Mouse (Mus musculus): ENCODE results near the gene Pias4. TPM values are rescaled to one million over a fixed set of nuclear protein-coding genes. Genes with fewer than 3 reads are reported as not detected.

Gene Pias4
- polyA plus RNA-seq, 1 experiment from 2014 or later = 35.7 TPM

- Histone ChIP-seq H3K27ac (replicated peaks) (peak overlapping the region; percentile 96), H3K4me1 (peaks cover 73% of the 10 kb centered on the region), H3K9ac (peak overlapping the region; percentile 73), H3K4me2 (peak overlapping the region; percentile 15; the same call in 1 of the 2 replicates), H3K27me3 (replicated peaks) (peaks cover 41% of the 10 kb centered on the region), H3K9me3 (no peaks in the 10 kb centered on the region), H3K36me3 (no peaks in the 10 kb centered on the region), H3K4me3 (no peak overlapping the region)
- no peak for ATAC-seq (ENCODE audit: extremely low read depth, insufficient number of reproducible peaks, low FRiP score, low TSS enrichment)
- 75% methylated on average over 6 of the region's 6 CpGs for WGBS
These were observed 31.3 kb upstream of the Pias4 start for GRCm38 (mm10) chr10:81198990-81199389.

DNA sequence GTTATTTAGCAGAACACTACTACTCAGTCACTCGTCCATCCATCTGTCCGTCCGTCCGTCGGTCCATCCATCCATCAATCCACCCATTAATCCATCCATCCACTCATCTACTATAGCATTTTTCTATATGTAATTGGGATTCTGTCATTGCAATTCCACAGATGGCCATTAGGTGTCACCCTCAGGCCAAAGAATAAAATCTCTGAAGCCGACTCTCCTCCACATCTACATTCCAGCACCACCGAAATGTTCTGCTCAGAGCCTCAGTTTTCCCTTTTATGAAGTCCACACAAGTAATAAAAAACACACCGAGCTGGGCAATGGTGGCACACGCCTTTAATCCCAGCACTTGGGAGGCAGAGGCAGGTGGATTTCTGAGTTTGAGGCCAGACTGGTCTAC, 30.5 kb upstream of the Pias4 start:
- H3K36me3 ChIP-seq = no peaks in the 10 kb centered on the region
- H3K4me2 ChIP-seq = peak overlapping the region; percentile 75
- H3K27me3 ChIP-seq (replicated peaks) = peaks cover 44% of the 10 kb centered on the region
- 4% methylated on average over 9 of the region's 9 CpGs for WGBS
- peak overlapping the region; percentile 96 for H3K27ac ChIP-seq (replicated peaks)
- H3K9ac ChIP-seq = peak overlapping the region; percentile 73
- no peaks in the 10 kb centered on the region for H3K9me3 ChIP-seq
- no peak overlapping the region for H3K4me3 ChIP-seq
- ATAC-seq (ENCODE audit: extremely low read depth, insufficient number of reproducible peaks, low FRiP score, low TSS enrichment) = no peak
- peaks cover 71% of the 10 kb centered on the region for H3K4me1 ChIP-seq

DNA sequence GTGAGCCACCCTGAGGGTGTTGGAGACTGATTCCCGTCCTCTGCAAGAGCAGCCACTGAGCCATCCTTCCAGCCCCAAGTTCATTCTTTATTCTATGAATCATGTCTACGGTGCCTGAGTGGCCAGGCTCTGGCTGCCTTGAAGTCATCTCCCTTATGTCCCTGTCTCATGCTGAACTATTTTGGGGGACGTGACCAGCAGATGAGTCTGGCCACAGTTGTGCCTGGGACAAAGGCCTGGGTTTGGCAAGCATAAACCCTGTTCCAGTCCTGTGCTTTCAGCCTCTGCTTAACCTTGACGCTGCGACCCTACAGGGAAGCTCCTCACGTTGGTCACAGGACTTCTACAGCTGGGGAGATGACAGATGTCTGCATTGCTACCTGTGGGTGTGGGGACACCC, 29.6 kb upstream of the Pias4 start:
- Histone ChIP-seq H3K4me1 (peaks cover 68% of the 10 kb centered on the region), H3K9ac (peak overlapping the region; percentile 97), H3K4me3 (peak overlapping the region; percentile 58), H3K27ac (replicated peaks) (peak overlapping the region; percentile 99), H3K4me2 (peak overlapping the region; percentile 75), H3K9me3 (no peaks in the 10 kb centered on the region), H3K27me3 (replicated peaks) (peaks cover 44% of the 10 kb centered on the region), H3K36me3 (no peaks in the 10 kb centered on the region)
- no peak for ATAC-seq (ENCODE audit: extremely low read depth, insufficient number of reproducible peaks, low FRiP score, low TSS enrichment)
- WGBS = 20% methylated on average over 6 of the region's 6 CpGs

DNA sequence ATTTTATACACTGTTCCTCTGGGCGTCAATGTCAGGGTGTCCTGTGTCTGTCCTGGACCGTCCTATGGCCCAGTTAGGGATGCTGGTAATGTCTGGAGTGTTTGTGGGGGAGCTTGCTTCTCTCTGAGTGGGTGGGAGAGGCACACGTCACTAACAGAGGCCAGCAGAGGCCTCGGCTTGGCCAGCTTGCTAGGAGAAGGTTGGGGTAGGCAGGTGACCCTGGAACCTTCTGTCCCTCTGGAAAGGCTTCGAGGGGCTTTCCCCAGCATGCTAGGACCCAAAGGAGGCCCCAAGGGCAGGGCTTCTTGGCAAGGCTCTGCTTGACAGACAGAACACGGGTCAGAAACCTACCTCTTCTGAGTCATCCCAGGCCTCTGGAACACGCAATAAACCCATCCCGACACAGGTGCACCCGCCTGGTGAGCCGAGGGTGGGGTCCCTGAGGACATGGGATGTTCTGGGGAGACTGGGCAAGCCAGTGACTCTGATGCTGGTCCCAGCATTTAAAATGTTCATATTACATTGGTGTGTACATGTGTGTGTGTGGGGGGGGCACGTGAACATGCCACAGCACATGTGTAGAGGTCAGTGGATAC, 28.8 kb upstream of the Pias4 start:
- Histone ChIP-seq H3K4me3 (peak overlapping the region; percentile 58), H3K4me1 (peaks cover 69% of the 10 kb centered on the region)
- no peak for ATAC-seq (ENCODE audit: extremely low read depth, insufficient number of reproducible peaks, low FRiP score, low TSS enrichment)

GRCm38 (mm10) chr10:81195300-81195699, 27.6 kb upstream of the Pias4 start:
- Histone ChIP-seq H3K9me3 (no peaks in the 10 kb centered on the region), H3K9ac (peak overlapping the region; percentile 97), H3K36me3 (peaks cover 15% of the 10 kb centered on the region), H3K27me3 (replicated peaks) (peaks cover 44% of the 10 kb centered on the region), H3K4me1 (peaks cover 69% of the 10 kb centered on the region), H3K4me3 (peak overlapping the region; percentile 58), H3K4me2 (peak overlapping the region; percentile 75), H3K27ac (replicated peaks) (peak overlapping the region; percentile 99)
- ATAC-seq (ENCODE audit: extremely low read depth, insufficient number of reproducible peaks, low FRiP score, low TSS enrichment) = no peak
- 34% methylated on average over 4 of the region's 4 CpGs for WGBS

More for the DNA sequence above, 28.8 kb upstream of the Pias4 start:
- peak overlapping the region; percentile 99 for H3K27ac ChIP-seq (replicated peaks)
- no peaks in the 10 kb centered on the region for H3K9me3 ChIP-seq
- H3K27me3 ChIP-seq (replicated peaks) = peaks cover 44% of the 10 kb centered on the region
- H3K9ac ChIP-seq = peak overlapping the region; percentile 97
- H3K36me3 ChIP-seq = 0 out of 2 replicates have a peak, but pooled peaks cover 2% of the 10 kb centered on the region
- peak overlapping the region; percentile 75 for H3K4me2 ChIP-seq
- WGBS = 45% methylated on average over 11 of the region's 11 CpGs

DNA sequence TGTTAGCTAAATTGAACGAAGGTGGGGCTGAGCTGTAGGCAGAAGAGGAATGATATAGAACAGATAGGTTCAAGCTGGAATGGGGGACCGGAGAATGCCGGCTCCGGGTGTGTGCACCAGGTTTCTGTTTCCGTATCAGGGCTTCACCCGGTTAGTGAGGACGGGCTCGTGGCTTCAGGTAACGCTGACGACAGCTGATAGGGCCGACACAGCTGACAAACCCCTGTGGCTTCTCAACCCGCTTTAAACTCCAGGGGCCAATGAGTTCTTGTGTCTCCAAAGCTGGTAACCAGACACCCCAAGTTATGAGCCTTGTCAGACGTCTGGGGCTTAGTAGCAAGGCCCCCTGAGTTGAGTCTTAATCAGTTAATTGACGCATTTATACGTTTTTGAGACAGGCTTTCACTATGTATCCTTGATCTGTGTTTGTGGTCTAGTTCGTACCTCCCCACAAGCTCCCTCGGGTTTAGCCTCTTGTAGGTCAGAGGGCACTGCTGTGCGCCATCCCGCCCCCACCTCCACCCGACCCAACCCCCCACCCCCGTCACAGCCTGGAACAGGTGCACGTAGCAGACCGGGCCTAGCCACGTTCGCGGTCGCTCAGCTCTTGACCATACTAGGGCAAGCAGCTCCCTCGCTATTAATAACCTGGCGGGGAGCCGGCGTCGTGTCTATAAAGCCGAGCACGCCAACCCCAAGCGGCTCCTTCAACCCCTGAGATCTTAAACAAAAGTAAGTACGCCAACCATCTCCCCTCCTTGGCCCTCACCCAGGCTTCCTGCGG, 26.5 kb upstream of the Pias4 start:
- ATAC-seq (ENCODE audit: extremely low read depth, insufficient number of reproducible peaks, low FRiP score, low TSS enrichment) = peak; percentile 35; the same call in 1 of the 2 replicates
- peak overlapping the region; percentile 97 for H3K9ac ChIP-seq
- peaks cover 58% of the 10 kb centered on the region for H3K4me1 ChIP-seq
- H3K9me3 ChIP-seq = no peaks in the 10 kb centered on the region
- peak overlapping the region; percentile 99 for H3K27ac ChIP-seq (replicated peaks)
- WGBS = 7% methylated on average over 37 of the region's 37 CpGs
- H3K36me3 ChIP-seq = peaks cover 23% of the 10 kb centered on the region
- H3K27me3 ChIP-seq (replicated peaks) = peaks cover 44% of the 10 kb centered on the region
- H3K4me2 ChIP-seq = peak overlapping the region; percentile 75
- peak overlapping the region; percentile 58 for H3K4me3 ChIP-seq

- Histone ChIP-seq H3K4me1 (peaks cover 49% of the 10 kb centered on the region), H3K9me3 (no peaks in the 10 kb centered on the region), H3K27me3 (replicated peaks) (peaks cover 39% of the 10 kb centered on the region), H3K4me2 (peak overlapping the region; percentile 92), H3K4me3 (peak overlapping the region; percentile 65), H3K27ac (replicated peaks) (peak overlapping the region; percentile 99), H3K9ac (peak overlapping the region; percentile 92), H3K36me3 (peaks cover 33% of the 10 kb centered on the region)
- ATAC-seq (ENCODE audit: extremely low read depth, insufficient number of reproducible peaks, low FRiP score, low TSS enrichment) = 0 out of 2 replicates have a peak, but pooled peaks have one; percentile 19
- WGBS = 6% methylated on average over 19 of the region's 19 CpGs
These were observed 25.3 kb upstream of the Pias4 start for GRCm38 (mm10) chr10:81192968-81193501.

GRCm38 (mm10) chr10:81192270-81192967, 24.7 kb upstream of the Pias4 start:
- WGBS = under 1% methylated on average over 76 of the region's 93 CpGs
- peak; percentile 71 for ATAC-seq (ENCODE audit: extremely low read depth, insufficient number of reproducible peaks, low FRiP score, low TSS enrichment)

DNA sequence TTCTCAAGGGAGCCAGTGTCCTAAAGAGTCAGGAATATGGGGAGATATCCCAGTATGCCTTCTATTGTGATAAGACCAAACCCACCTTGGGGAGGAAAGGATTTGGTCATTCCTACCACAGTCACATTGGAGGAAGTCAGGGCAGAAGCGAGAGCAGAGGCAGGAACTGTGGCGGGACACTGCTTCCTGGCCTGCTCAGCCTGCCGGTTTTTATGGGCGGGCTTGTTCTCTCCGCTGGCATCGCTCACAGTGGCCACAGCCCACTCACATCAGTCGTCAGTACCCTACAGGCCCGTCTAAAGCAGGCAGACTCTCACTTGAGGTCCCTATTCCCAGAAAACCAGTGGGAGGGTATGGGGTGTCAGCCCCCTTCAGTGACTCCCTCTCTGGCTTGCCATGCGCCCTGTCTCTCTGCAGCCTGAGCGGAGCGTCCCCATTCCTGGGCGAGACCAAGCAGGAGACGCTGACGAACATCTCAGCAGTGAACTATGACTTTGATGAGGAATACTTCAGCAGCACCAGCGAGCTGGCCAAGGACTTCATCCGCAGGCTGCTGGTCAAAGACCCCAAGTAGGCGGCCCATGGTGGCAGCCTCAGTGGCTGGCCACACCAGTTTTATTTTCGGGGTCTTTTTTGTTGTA, 23.7 kb upstream of the Pias4 start:
- Histone ChIP-seq H3K4me1 (peaks cover 36% of the 10 kb centered on the region), H3K27me3 (replicated peaks) (peaks cover 28% of the 10 kb centered on the region), H3K4me2 (peak overlapping the region; percentile 92), H3K4me3 (peak overlapping the region; percentile 65), H3K36me3 (peaks cover 48% of the 10 kb centered on the region), H3K9me3 (no peaks in the 10 kb centered on the region), H3K27ac (replicated peaks) (peak overlapping the region; percentile 99), H3K9ac (peak overlapping the region; percentile 92)
- ATAC-seq (ENCODE audit: extremely low read depth, insufficient number of reproducible peaks, low FRiP score, low TSS enrichment) = no peak
- 71% methylated on average over 18 of the region's 18 CpGs for WGBS

More at GRCm38 (mm10) chr10:81192270-81192967, 24.7 kb upstream of the Pias4 start:
- H3K27ac ChIP-seq (replicated peaks) = peak overlapping the region; percentile 99
- H3K9me3 ChIP-seq = no peaks in the 10 kb centered on the region
- peak overlapping the region; percentile 92 for H3K4me2 ChIP-seq
- H3K4me3 ChIP-seq = peak overlapping the region; percentile 65
- peak overlapping the region; percentile 92 for H3K9ac ChIP-seq
- H3K4me1 ChIP-seq = peaks cover 45% of the 10 kb centered on the region
- peaks cover 37% of the 10 kb centered on the region for H3K27me3 ChIP-seq (replicated peaks)
- H3K36me3 ChIP-seq = peaks cover 39% of the 10 kb centered on the region

- peak overlapping the region; percentile 47 for H3K9ac ChIP-seq
- peaks cover 22% of the 10 kb centered on the region for H3K27me3 ChIP-seq (replicated peaks)
- no peak overlapping the region for H3K4me3 ChIP-seq
- no peaks in the 10 kb centered on the region for H3K9me3 ChIP-seq
- no peak overlapping the region for H3K4me2 ChIP-seq
- H3K4me1 ChIP-seq = peaks cover 34% of the 10 kb centered on the region
- no peak for ATAC-seq (ENCODE audit: extremely low read depth, insufficient number of reproducible peaks, low FRiP score, low TSS enrichment)
- peaks cover 51% of the 10 kb centered on the region for H3K36me3 ChIP-seq
- 47% methylated on average over 6 of the region's 6 CpGs for WGBS
- peak overlapping the region; percentile 99 for H3K27ac ChIP-seq (replicated peaks)
These were observed 23.2 kb upstream of the Pias4 start for GRCm38 (mm10) chr10:81190912-81191321.
